Mouse (Mus musculus) left cerebral cortex, postnatal 36 days (tissue): ENCODE data around the gene Rbms3. TPM values are rescaled to one million over a fixed set of nuclear protein-coding genes. Genes with fewer than 3 reads are reported as not detected.

Experiments used
- DNase-seq, 2 experiments: peaks; one replicate each; pipeline ENCODE4 v3.0.0; 2021 to 2022; ENCODE audit warnings: low spot score in 2 of 2, mixed read lengths in 1 of 2
- intact Hi-C: fragments of 180-260 bp; cut with DNase I; formaldehyde crosslinking; loops from one replicate; pipeline ENCODE4 v1.15.1; 2025
- total RNA-seq, 2 experiments: library from RNA; stranded (reverse); gene quantifications; 2 replicates each; pipeline ENCODE4 v1.2.3; 2021

Rbms3 gene
- total RNA-seq, 2 experiments from 2014 or later: 10.1 to 14.6 TPM

GRCm38 (mm10) chr9:117022086-117022485 is 607.6 kb downstream of the Rbms3 start:
- DNase-seq: no peak
- intact Hi-C loops: no loop called here

- intact Hi-C loops: no loop called here
- no peak for DNase-seq
These were observed 608.2 kb downstream of the Rbms3 start for GRCm38 (mm10) chr9:117021506-117021905.

GRCm38 (mm10) chr9:117020216-117020615 is 609.5 kb downstream of the Rbms3 start:
- intact Hi-C loops: no loop called here
- no peak for DNase-seq

GRCm38 (mm10) chr9:117018741-117019163 is 611.0 kb downstream of the Rbms3 start:
- intact Hi-C loops: no loop called here
- DNase-seq: no peak

GRCm38 (mm10) chr9:117018301-117018700 is 611.4 kb downstream of the Rbms3 start:
- intact Hi-C loops: no loop called here
- DNase-seq: no peak

GRCm38 (mm10) chr9:117016605-117017319 is 613.0 kb downstream of the Rbms3 start:
- DNase-seq: no peak
- intact Hi-C loops: no loop called here

- no peak for DNase-seq
- intact Hi-C loops: no loop called here
These were observed 616.3 kb downstream of the Rbms3 start for GRCm38 (mm10) chr9:117013386-117013785.

GRCm38 (mm10) chr9:117010801-117011200 is 618.9 kb downstream of the Rbms3 start:
- intact Hi-C loops: no loop called here
- no peak for DNase-seq

GRCm38 (mm10) chr9:117008194-117008593 is 621.5 kb downstream of the Rbms3 start:
- intact Hi-C loops: no loop called here
- DNase-seq: no peak

GRCm38 (mm10) chr9:117002083-117002482 is 627.6 kb downstream of the Rbms3 start:
- DNase-seq: no peak
- intact Hi-C loops: no loop called here

- intact Hi-C loops: no loop called here
- no peak for DNase-seq
These were observed 630.5 kb downstream of the Rbms3 start for GRCm38 (mm10) chr9:116999186-116999585.

GRCm38 (mm10) chr9:116990321-116990720 is 639.4 kb downstream of the Rbms3 start:
- intact Hi-C loops: no loop called here
- no peak for DNase-seq

- intact Hi-C loops: no loop called here
- no peak for DNase-seq
These were observed 648.9 kb downstream of the Rbms3 start for GRCm38 (mm10) chr9:116980801-116981200.

- intact Hi-C loops: no loop called here
- DNase-seq: no peak
These were observed 652.3 kb downstream of the Rbms3 start for GRCm38 (mm10) chr9:116977428-116977827.

GRCm38 (mm10) chr9:116976575-116977408 is 652.9 kb downstream of the Rbms3 start:
- no peak for DNase-seq
- intact Hi-C loops: no loop called here

GRCm38 (mm10) chr9:116975269-116975668 is 654.4 kb downstream of the Rbms3 start:
- no peak for DNase-seq
- intact Hi-C loops: no loop called here

- intact Hi-C loops: no loop called here
- no peak for DNase-seq
These were observed 655.6 kb downstream of the Rbms3 start for GRCm38 (mm10) chr9:116974134-116974533.

- DNase-seq: no peak
- intact Hi-C loops: no loop called here
These were observed 656.1 kb downstream of the Rbms3 start for GRCm38 (mm10) chr9:116973594-116973993.

- intact Hi-C loops: no loop called here
These were observed 662.4 kb downstream of the Rbms3 start for GRCm38 (mm10) chr9:116967317-116967716.

GRCm38 (mm10) chr9:116965691-116966090 is 664.0 kb downstream of the Rbms3 start:
- intact Hi-C loops: no loop called here

More at GRCm38 (mm10) chr9:116967317-116967716, 662.4 kb downstream of the Rbms3 start:
- DNase-seq: no peak

GRCm38 (mm10) chr9:116956156-116956555 is 673.6 kb downstream of the Rbms3 start:
- intact Hi-C loops: no loop called here
- DNase-seq: no peak

More at GRCm38 (mm10) chr9:116965691-116966090, 664.0 kb downstream of the Rbms3 start:
- DNase-seq: no peak
